Mouse (Mus musculus) MEL (cell line): ENCODE results near the gene Fam102a. TPM values are rescaled to one million over a fixed set of nuclear protein-coding genes. Genes with fewer than 3 reads are reported as not detected.

Source experiments
- DNase-seq: peaks from one replicate; pipeline ENCODE4 v3.0.0; 2011; ENCODE audit warnings: low read depth, low spot score
- H3K27ac ChIP-seq: 2 replicates; pipeline ENCODE4 v1.5.1; 2012; ENCODE audit warnings: low read depth, mild to moderate bottlenecking, control low read depth, low read length, moderate library complexity; ENCODE audit not compliant: control insufficient read depth
- H3K27me3 ChIP-seq, 2 experiments: fragments of 150-350 bp in 1 of 2; sonication (generic) in 1 of 2; 2 replicates each; pipeline ENCODE4 v1.6.1; 2012; ENCODE audit warnings: low read length in 2 of 2, mild to moderate bottlenecking in 2 of 2, improper control_type of control experiment in 1 of 2, moderate library complexity in 1 of 2; ENCODE audit not compliant: insufficient read depth in 2 of 2, control insufficient read depth in 1 of 2
- H3K36me3 ChIP-seq, 2 experiments: 2 replicates each; pipeline ENCODE4 v1.6.1; 2012 to 2014; ENCODE audit warnings: low read length in 2 of 2, improper control_type of control experiment in 1 of 2, inconsistent platforms in 1 of 2, mild to moderate bottlenecking in 1 of 2; ENCODE audit not compliant: insufficient read depth in 2 of 2, control insufficient read depth in 1 of 2
- H3K4me1 ChIP-seq, 2 experiments: fragments of 150-350 bp in 1 of 2; sonication (generic) in 1 of 2; 2 replicates each; pipeline ENCODE4 v1.6.1; 2012; ENCODE audit warnings: low read length in 2 of 2, improper control_type of control experiment in 1 of 2, mild to moderate bottlenecking in 1 of 2; ENCODE audit not compliant: insufficient read depth in 2 of 2, control insufficient read depth in 1 of 2
- H3K4me3 ChIP-seq, 2 experiments: fragments of 150-350 bp in 1 of 2; sonication (generic) in 1 of 2; 2 replicates each; pipeline ENCODE4 v1.5.1; 2012; ENCODE audit warnings: low read depth in 2 of 2, low read length in 2 of 2, mild to moderate bottlenecking in 2 of 2, moderate library complexity in 2 of 2, control low read depth in 1 of 2, improper control_type of control experiment in 1 of 2; ENCODE audit not compliant: control insufficient read depth in 1 of 2, insufficient read depth in 1 of 2
- H3K79me2 ChIP-seq: 2 replicates; pipeline ENCODE4 v1.6.1; 2012; ENCODE audit warnings: mild to moderate bottlenecking, low read length, moderate library complexity; ENCODE audit not compliant: control insufficient read depth, poor library complexity, insufficient read depth
- H3K9ac ChIP-seq: 2 replicates; pipeline ENCODE4 v1.6.1; 2012; ENCODE audit warnings: low read depth, mild to moderate bottlenecking, control low read depth, low read length, moderate library complexity; ENCODE audit not compliant: control insufficient read depth, poor library complexity, severe bottlenecking
- H3K9me3 ChIP-seq: fragments of 150-350 bp; sonication (generic); replicated peaks from 2 replicates; pipeline ENCODE4 v1.6.1; 2012; ENCODE audit warnings: mild to moderate bottlenecking, low read length, improper control_type of control experiment, moderate library complexity; ENCODE audit not compliant: insufficient read depth
- BHLHE40 ChIP-seq: IDR thresholded peaks from 2 replicates; pipeline ENCODE4 v1.6.1; 2012; ENCODE audit warnings: low read depth, mild to moderate bottlenecking, inconsistent platforms, low read length, improper control_type of control experiment, borderline replicate concordance
- CHD1 ChIP-seq: IDR thresholded peaks from 2 replicates; pipeline ENCODE4 v1.6.1; 2012; ENCODE audit warnings: low read depth, mild to moderate bottlenecking, inconsistent platforms, low read length, improper control_type of control experiment
- CHD2 ChIP-seq: IDR thresholded peaks from 2 replicates; pipeline ENCODE4 v1.6.1; 2011; ENCODE audit warnings: low read length, improper control_type of control experiment
- E2F4 ChIP-seq: IDR thresholded peaks from 2 replicates; pipeline ENCODE4 v1.6.1; 2011; ENCODE audit warnings: low read depth, low read length, improper control_type of control experiment, borderline replicate concordance
- ETS1 ChIP-seq: IDR thresholded peaks from 2 replicates; pipeline ENCODE4 v1.6.1; 2012; ENCODE audit warnings: low read depth, mild to moderate bottlenecking, inconsistent platforms, low read length, improper control_type of control experiment, moderate library complexity
- GABPA ChIP-seq: IDR thresholded peaks from 2 replicates; pipeline ENCODE4 v1.6.1; 2012; ENCODE audit warnings: low read depth, mild to moderate bottlenecking, inconsistent platforms, low read length, improper control_type of control experiment, moderate library complexity
- JUND ChIP-seq: IDR thresholded peaks from 2 replicates; pipeline ENCODE4 v1.6.1; 2011; ENCODE audit warnings: low read depth, mild to moderate bottlenecking, improper control_type of control experiment, low read length
- MAX ChIP-seq: IDR thresholded peaks from 2 replicates; pipeline ENCODE4 v1.6.1; 2011; ENCODE audit warnings: low read length, improper control_type of control experiment
- MAZ ChIP-seq: IDR thresholded peaks from 2 replicates; pipeline ENCODE4 v1.6.1; 2012; ENCODE audit warnings: low read depth, mild to moderate bottlenecking, inconsistent platforms, low read length, improper control_type of control experiment
- MYB ChIP-seq: IDR thresholded peaks from 2 replicates; pipeline ENCODE4 v1.6.1; 2011; ENCODE audit warnings: mild to moderate bottlenecking, low read depth, low read length, improper control_type of control experiment
- MYC ChIP-seq: IDR thresholded peaks from 2 replicates; pipeline ENCODE4 v1.6.1; 2011; ENCODE audit warnings: low read depth, mild to moderate bottlenecking, low read length, improper control_type of control experiment, moderate library complexity
- NRF1 ChIP-seq: IDR thresholded peaks from 2 replicates; pipeline ENCODE4 v1.6.1; 2014; ENCODE audit warnings: low read depth, mild to moderate bottlenecking, inconsistent platforms, low read length, improper control_type of control experiment, moderate library complexity; ENCODE audit not compliant: poor library complexity, insufficient read depth, severe bottlenecking
- POLR2A ChIP-seq, 2 experiments: IDR thresholded peaks; 2 replicates each; pipeline ENCODE4 v1.6.1; 2011 to 2012; ENCODE audit warnings: low read length in 2 of 2, mild to moderate bottlenecking in 2 of 2, control low read depth in 1 of 2, improper control_type of control experiment in 1 of 2, low read depth in 1 of 2, moderate library complexity in 1 of 2; ENCODE audit not compliant: control insufficient read depth in 1 of 2, insufficient read depth in 1 of 2, poor library complexity in 1 of 2
- POLR2AphosphoS2 ChIP-seq: IDR thresholded peaks from 2 replicates; pipeline ENCODE4 v1.6.1; 2011; ENCODE audit warnings: low read length, improper control_type of control experiment
- POLR2AphosphoS5 ChIP-seq: IDR thresholded peaks from 2 replicates; pipeline ENCODE4 v1.6.1; 2012; ENCODE audit warnings: low read depth, borderline replicate concordance, mild to moderate bottlenecking, inconsistent platforms, low read length, moderate library complexity, mixed read lengths
- RCOR1 ChIP-seq: IDR thresholded peaks from 2 replicates; pipeline ENCODE4 v1.6.1; 2012; ENCODE audit warnings: low read depth, mild to moderate bottlenecking, inconsistent platforms, low read length, improper control_type of control experiment
- SIN3A ChIP-seq: IDR thresholded peaks from 2 replicates; pipeline ENCODE4 v1.6.1; 2012; ENCODE audit warnings: low read length, improper control_type of control experiment, inconsistent platforms
- SMC3 ChIP-seq: IDR thresholded peaks from 2 replicates; pipeline ENCODE4 v1.6.1; 2011; ENCODE audit warnings: low read depth, low read length, improper control_type of control experiment
- TBP ChIP-seq: IDR thresholded peaks from 2 replicates; pipeline ENCODE4 v1.8.0; 2011; ENCODE audit warnings: low read depth, low read length, improper control_type of control experiment
- USF1 ChIP-seq: IDR thresholded peaks from 2 replicates; pipeline ENCODE4 v1.6.1; 2014; ENCODE audit warnings: low read depth, mild to moderate bottlenecking, inconsistent platforms, low read length, improper control_type of control experiment, moderate library complexity
- ZKSCAN1 ChIP-seq: IDR thresholded peaks from 2 replicates; pipeline ENCODE4 v1.6.1; 2012; ENCODE audit warnings: low read depth, mild to moderate bottlenecking, inconsistent platforms, low read length, improper control_type of control experiment, moderate library complexity
- polyA plus RNA-seq, 2 experiments: library from polyadenylated mRNA; stranded (reverse) in 1 of 2; unstranded in 1 of 2; fragments of >175 nt in 1 of 2; fragments of >200 nt in 1 of 2; gene quantifications; 2 replicates each; pipeline versions ENCODE4 v1.2.1 to v1.2.4; 2012; ENCODE audit warnings: low replicate concordance in 2 of 2, low read depth in 1 of 2; ENCODE audit not compliant: insufficient read length in 2 of 2, insufficient read depth in 1 of 2, missing spikeins in 1 of 2
- total RNA-seq: library from RNA; depleted of rRNA; stranded (reverse); fragments of 300-350 nt; gene quantifications from 2 replicates; pipeline ENCODE4 v1.2.3, GENCODE M21; 2012

Gene Fam102a
- total and polyA plus RNA-seq, 3 experiments = 1.8 to 2.4 TPM; not detected in 1

GRCm38 (mm10) chr2:32536086-32536633 is 1.0 kb downstream of the Fam102a start:
- no peaks in the 10 kb centered on the region for H3K9me3 ChIP-seq
- peak; percentile 27 for DNase-seq
- peak overlapping the region; percentile 68 to 95 for H3K4me3 ChIP-seq
- H3K79me2 ChIP-seq = no peaks in the 10 kb centered on the region; the same call in 1 of the 2 replicates
- peaks cover 0 to 15% of the 10 kb centered on the region in 2 experiments; a peak in 2 of 4 replicates for H3K36me3 ChIP-seq
- TF ChIP-seq MAX (no peak), GABPA (no peak), BHLHE40 (no peak), ZKSCAN1 (no peak), E2F4 (no peak), MAZ (no peak), POLR2AphosphoS5 (no peak), SIN3A (no peak), TBP (no peak), RCOR1 (no peak), CHD2 (no peak), ETS1 (no peak)
- H3K4me1 ChIP-seq = peaks cover 10 to 25% of the 10 kb centered on the region in 2 experiments
- H3K27ac ChIP-seq = no peak overlapping the region
- no peaks in the 10 kb centered on the region for H3K27me3 ChIP-seq
- peak overlapping the region; percentile 72; the same call in 1 of the 2 replicates for H3K9ac ChIP-seq

- no peaks in the 10 kb centered on the region for H3K9me3 ChIP-seq
- TF ChIP-seq MAX (no peak), RCOR1 (peak; percentile 80), CHD1 (no peak), POLR2A (IDR thresholded peaks at IDR 0.05; ENCODE audit: control insufficient read depth in 1 of 2, insufficient read depth in 1 of 2, low read depth in 1 of 2, low read length in 2 of 2, poor library complexity in 1 of 2) (no peak), POLR2AphosphoS5 (no peak), MYC (0 out of 2 replicates have a peak, but pooled peaks have one; percentile 19), USF1 (no peak), NRF1 (no peak), SIN3A (0 out of 2 replicates have a peak, but pooled peaks have one; percentile 17), JUND (no peak), BHLHE40 (no peak), POLR2AphosphoS2 (no peak), MYB (no peak), SMC3 (no peak)
- no peaks in the 10 kb centered on the region; the same call in 1 of the 2 replicates for H3K79me2 ChIP-seq
- H3K9ac ChIP-seq = 0 out of 2 replicates have a peak overlapping the region, but pooled peaks have one; percentile 17
- H3K27me3 ChIP-seq = no peaks in the 10 kb centered on the region
- H3K4me1 ChIP-seq = peaks cover 10 to 25% of the 10 kb centered on the region in 2 experiments
- peak overlapping the region; percentile 18 to 27; a peak in 3 of 4 replicates for H3K4me3 ChIP-seq
- H3K27ac ChIP-seq = peak overlapping the region; percentile 4; the same call in 1 of the 2 replicates
- DNase-seq = peak; percentile 83
- H3K36me3 ChIP-seq = peaks cover 0 to 15% of the 10 kb centered on the region in 2 experiments; a peak in 2 of 4 replicates
These were observed 1.7 kb downstream of the Fam102a start for GRCm38 (mm10) chr2:32536634-32537359.
